Mouse (Mus musculus) common myeloid progenitor, adult 5-6 weeks (primary cell): ENCODE results near the gene Ugt1a7c. TPM values are rescaled to one million over a fixed set of nuclear protein-coding genes. Genes with fewer than 3 reads are reported as not detected.
"Not testable (repeated sequence)": the region's sequence is repeated elsewhere in the genome, so short reads cannot be mapped to it uniquely, and the experiment has no call there.

ENCODE experiments used
- ATAC-seq: replicated peaks from 2 replicates; pipeline ENCODE4 v1.8.0; 2016; ENCODE audit warnings: low read depth, mild to moderate bottlenecking, moderate TSS enrichment, inconsistent platforms; ENCODE audit not compliant: poor library complexity, severe bottlenecking
- total RNA-seq: library from RNA; stranded (forward); fragments of 200-1000, 187-1606 nt; gene quantifications from 2 replicates; pipeline ENCODE4 v1.2.3, GENCODE M21; 2017

Gene Ugt1a7c
- total RNA-seq, 1 experiment from 2014 or later, result 22.1 TPM

GRCm38 (mm10) chr1:88219054-88219453 lies 124.2 kb downstream of the Ugt1a7c start:
- no peak for ATAC-seq

DNA sequence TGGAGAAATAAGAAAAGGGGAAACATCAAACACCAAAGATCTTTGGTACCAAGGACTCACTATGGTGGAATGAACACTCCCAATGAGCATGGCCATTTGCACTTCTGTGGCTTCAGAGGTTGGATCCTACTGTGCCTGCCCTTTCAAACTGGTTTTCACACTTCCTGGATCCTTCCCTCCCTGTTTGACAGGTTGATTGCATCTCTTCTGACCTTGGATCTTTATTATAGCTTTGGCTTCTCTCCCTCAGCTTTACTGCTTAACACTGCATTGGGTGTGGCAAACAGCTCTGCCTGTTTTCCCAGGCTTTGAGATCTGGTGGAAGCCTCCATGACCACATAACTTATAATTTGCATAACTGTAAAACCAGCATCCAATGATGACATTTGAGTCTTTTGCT lies 125.5 kb downstream of the Ugt1a7c start:
- ATAC-seq, result no peak

- no peak for ATAC-seq
Observed at GRCm38 (mm10) chr1:88222216-88222615, 127.4 kb downstream of the Ugt1a7c start.

DNA sequence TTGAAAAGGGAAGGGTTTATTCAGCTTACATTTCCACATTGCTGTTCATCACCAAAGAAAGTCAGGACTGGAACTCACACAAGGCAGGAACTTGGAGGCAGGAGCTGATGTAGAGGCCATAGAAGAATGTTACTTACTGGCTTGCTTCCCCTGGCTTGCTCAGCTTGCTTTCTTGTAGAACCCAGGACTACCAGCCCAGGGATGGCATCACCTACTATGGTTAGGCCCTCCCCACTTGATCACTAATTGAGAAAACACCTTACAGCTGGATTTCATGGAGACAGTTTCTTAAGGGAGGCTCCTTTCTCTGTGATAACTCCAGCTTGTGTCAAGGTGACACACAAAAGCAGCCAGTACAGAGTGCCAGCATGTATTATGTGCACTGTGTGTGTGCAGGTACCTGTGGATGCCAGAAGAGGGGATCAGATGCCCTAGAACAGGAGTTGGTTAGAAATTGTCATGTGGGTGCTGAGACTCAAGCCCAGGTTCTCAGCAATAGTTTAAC lies 128.2 kb downstream of the Ugt1a7c start:
- ATAC-seq, result not testable (repeated sequence)

DNA sequence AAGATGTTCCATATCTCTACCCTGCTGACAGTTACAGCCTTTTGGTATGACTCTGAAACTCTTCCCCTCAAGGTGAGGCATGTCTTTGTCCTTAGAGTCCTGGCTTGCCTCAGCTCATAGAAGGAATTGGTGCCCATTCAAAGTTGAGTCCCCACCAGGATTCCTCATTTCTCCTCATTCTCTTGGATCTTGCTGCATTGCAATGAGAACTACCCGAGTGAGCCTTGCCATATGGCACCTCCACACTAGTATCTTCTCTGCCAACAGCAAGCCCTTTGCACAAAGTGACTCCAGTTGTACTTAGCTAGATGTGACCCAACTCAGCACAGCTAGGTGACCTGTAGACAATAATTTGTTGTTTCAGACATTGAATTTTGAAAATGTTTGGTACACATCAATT lies 128.7 kb downstream of the Ugt1a7c start:
- ATAC-seq, result no peak

DNA sequence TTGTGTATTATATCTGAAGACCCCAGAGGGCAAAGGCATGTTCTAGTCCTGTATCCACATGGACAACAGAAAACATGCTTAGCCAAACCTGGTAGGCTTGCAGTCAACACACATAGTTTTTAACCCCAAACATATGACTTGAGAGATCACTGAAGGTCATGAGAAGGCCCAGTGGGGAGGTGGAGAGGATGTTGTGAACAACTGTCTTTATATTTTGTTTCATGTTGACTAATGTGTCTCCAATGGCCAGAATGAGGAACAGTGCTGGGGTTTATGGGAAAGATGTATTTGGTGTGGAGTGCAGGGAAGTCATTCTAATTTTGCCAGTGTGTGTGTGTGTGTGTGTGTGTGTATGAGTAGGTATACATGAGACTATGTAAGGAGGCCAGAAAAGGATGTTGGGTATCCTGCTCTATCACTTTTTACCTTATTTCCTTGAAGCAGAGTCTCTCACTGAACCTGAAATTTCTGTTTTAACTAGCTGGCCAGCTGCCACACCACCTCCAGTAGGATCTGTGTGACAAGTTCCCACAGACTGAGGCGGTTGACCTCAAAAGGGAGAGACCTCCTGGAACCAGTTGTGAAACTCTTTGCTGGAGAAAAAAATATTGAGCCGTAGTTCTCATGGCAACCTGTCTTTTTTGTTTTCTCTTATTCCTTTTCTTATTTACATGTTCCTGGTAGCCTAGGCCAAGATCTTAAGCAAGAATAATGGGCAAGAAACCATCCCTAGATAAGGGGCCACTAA lies 129.3 kb downstream of the Ugt1a7c start:
- ATAC-seq, result no peak

DNA sequence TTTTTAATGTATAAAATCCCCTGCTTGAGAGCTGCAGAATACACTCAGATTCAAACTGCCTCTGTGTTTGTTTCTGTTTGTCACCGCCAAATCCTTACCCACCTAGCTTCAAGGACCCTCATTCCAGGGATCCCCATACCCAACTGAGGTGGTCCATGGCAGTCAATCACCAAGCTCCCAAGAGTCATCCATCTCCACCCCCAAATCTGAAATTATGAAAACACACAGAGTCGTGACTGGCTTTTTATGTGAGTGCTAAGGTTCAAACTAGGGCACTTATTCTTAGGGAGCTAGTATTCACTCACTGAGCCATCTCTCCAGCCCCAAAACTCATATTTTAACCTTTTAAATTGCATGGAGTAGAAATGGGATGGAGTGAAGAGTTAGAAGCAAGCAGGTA lies 130.4 kb downstream of the Ugt1a7c start:
- not testable (repeated sequence) for ATAC-seq

DNA sequence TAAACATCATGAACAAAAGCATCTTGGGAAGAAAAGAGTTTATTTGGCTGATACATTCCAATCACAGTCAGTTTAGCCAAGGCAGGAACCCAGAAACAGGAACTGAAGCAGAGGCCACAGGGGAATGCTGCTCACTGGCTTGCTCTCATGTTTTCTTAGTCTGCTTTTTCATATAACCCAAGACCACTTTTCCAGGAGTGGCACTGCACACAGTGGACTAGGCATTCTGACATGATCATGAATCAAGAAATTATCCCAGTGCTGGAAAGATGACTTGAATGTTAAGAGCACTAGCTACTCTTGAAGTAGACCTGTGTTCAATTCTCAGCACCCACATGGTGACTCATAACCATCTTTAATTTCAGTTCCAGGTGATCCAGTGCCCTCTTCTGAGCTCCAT lies 130.9 kb downstream of the Ugt1a7c start:
- no peak for ATAC-seq

DNA sequence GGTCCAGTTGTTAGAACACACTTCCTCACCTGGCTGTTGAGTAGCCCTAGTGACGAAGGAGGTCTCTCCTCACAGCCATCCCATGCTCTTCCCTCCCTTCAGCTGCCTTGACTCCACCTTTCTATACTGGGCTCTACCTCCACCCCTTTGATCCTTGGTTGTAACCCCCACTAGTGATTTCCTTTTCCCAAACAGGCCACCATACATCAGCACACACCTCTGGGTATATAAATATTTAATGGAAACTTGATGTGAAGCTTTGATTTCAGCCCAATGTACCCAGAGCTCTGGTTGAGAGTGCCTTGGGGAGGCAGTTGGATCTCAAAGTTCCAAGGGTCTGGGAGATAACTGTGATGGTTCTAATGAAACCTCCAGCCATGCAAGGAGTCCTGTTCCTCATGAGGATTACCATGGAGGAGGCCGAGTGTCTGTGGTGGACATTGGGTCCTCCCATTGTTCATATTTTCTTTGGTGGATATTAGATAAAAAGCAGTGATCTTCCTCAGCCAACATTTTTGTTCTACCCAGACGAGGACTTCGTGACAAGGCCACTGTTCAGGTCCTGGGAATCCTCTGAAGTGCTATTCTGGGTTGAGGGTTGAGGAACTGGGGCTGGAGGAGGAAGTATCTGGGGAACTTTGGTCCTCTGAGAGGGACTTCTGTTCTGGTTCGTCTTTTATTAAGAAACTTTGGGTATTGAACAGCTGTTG lies 132.0 kb downstream of the Ugt1a7c start, which contains the start of gene Mroh2a:
Gene Mroh2a, plus strand, starts transcription at position 317 of the 710 bp plus-strand sequence.
- peak; percentile 57 for ATAC-seq

DNA sequence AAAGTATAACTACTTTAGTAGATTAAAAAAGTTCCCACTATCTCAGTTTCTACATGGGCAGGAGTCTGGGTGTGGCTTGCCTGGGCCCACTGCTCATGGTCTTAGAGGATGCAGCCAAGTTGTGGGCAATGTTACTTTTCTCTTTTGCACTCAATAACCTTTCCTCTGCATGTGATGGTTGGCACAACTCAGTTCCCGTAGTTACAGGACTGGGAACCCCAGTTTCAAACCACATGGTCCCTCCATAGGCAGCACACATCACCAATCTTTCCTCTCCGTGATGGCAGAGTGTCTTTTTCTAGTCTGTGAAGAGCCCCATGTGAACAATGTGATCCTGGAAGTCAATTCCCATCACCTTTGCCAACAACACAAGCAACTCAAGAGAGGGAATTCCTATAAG lies 132.6 kb downstream of the Ugt1a7c start:
- ATAC-seq, result no peak; the same call in 1 of the 2 replicates

GRCm38 (mm10) chr1:88228121-88228520 lies 133.3 kb downstream of the Ugt1a7c start:
- ATAC-seq, result no peak

- ATAC-seq, result no peak
Observed at GRCm38 (mm10) chr1:88229566-88229965, 134.7 kb downstream of the Ugt1a7c start.

DNA sequence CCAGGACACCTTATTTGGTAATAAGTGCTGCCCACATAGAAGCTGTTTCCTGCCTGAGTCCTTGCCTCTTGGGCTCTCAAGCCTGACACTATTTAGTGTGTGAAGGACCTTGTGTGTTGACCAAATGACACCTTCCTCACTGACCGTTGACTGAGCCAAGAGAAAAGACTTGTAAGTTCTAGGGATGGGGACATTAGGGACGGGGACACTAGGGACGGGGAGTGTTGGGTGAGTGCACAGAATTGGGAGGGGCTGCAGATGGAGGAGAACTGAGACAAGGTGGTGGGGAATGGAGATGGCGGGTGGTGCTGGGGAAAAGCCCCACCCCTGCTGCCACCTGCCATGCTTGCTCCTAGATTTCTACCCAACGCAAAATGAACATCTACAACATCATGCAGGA lies 135.1 kb downstream of the Ugt1a7c start:
- ATAC-seq, result no peak

- ATAC-seq, result no peak
Observed at GRCm38 (mm10) chr1:88230421-88230820, 135.6 kb downstream of the Ugt1a7c start.

GRCm38 (mm10) chr1:88230981-88231802 lies 136.3 kb downstream of the Ugt1a7c start:
- no peak for ATAC-seq

DNA sequence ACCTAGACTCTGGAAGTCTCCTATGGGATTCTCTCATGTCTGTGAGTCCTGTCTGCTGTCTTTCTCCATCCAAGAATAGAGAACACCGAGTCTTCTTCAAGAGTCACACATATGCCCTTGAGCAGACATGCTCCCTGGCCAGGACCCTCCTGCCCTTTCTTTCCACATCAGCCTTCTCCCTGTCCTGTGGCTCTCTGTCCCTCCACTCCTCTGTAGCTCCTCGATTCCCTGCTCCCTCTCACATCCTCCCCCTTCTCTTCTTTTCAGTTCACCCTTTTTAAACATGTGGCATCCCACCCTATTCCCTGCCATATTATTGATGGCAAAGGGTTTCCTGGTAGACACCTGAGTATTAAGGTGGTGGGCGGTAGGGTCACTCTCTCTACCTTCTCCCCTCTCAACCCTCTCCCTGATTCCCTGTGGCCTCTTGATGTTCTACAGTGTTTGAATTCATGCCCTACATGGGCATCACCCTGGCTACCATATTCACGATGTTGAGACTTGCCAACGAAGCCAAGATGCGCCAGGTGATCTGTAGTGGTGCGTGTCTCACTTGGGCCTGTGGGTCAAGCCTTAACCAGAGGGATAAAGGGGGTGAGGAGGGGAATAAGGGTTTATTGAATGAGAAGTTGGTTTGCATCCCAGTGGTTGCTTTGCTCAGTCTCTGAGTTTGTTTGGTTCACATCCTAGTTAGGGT lies 137.1 kb downstream of the Ugt1a7c start:
- ATAC-seq, result no peak

- ATAC-seq, result no peak
Observed at GRCm38 (mm10) chr1:88232664-88233380, 138.0 kb downstream of the Ugt1a7c start.

DNA sequence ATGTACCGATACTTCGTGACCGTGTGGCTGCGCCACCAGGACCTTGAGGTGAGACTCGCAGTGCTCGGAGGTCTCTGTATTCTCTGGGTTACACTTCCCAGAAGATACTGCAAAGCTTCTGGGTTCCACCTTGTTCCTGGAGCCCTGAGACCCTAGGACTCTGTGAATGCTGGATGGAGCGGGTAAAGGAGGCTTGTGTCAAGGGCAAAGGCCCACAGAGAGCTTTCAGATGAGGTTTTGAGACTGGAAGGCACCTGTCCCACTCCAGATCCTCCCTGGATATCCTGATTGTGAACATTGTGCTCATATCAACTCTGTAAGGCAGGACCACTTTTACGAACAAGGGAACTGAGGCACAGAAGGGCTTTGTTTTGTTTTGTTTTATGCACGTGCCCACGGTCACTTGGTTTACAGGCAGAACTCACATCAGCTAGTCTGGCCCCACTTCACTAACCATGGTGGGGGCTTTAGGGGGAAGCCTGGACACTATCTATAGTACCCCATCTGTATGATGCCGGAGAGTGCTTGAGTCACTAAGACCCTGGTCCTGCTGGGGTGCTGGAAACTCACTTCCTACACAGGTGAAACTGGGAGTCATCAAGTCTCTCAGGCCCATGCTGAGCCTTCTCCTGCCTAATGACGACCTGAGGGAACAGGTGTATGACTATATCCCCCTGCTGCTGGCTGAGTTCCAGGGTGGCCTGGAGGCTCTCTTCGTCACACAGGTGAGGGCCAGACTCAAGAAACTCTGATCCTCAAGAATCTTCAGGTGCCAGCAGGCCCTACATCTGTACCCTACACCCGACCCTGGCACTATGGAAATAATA lies 138.8 kb downstream of the Ugt1a7c start:
- ATAC-seq, result no peak
